Mouse (Mus musculus): ENCODE data around the gene Sly.
"Not testable (repeated sequence)": the region's sequence is repeated elsewhere in the genome, so short reads cannot be mapped to it uniquely, and the experiment has no call there.

The Sly gene

DNA sequence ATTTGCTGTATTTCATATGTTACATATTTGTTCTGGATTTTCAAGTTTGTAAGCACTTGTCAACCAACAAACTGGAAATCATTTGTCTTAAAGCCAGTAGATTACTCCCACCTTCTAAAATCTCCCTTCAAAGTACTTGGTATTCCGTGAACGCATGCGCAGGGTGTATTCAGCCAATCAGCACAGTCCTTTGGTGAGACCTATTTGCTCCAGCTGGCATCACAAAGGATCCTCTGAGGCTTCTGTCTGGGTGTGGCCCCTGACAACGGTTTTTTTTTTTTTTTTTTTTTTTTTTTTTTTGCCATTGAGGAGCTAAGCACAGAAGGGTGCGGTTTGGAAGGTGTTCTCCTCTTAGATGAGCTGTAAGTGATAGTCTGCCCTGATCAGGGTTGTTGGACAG lies at the start of gene Sly:
Gene Sly, plus strand, starts transcription at position 301 of the 400 bp plus-strand sequence.
- not testable (repeated sequence) for DNase-seq (ENCODE audit: low read depth, low spot score)

All from brain, adult 2 months (tissue).